Mouse (Mus musculus): ENCODE measurements around the gene Csrnp1. TPM values are rescaled to one million over a fixed set of nuclear protein-coding genes. Genes with fewer than 3 reads are reported as not detected.
A peak's percentile ranks its signal among the peaks of the same experiment; 100 is the strongest.

Csrnp1 gene
- total RNA-seq, 2 experiments from 2014 or later: 14.2 to 16.1 TPM

DNA sequence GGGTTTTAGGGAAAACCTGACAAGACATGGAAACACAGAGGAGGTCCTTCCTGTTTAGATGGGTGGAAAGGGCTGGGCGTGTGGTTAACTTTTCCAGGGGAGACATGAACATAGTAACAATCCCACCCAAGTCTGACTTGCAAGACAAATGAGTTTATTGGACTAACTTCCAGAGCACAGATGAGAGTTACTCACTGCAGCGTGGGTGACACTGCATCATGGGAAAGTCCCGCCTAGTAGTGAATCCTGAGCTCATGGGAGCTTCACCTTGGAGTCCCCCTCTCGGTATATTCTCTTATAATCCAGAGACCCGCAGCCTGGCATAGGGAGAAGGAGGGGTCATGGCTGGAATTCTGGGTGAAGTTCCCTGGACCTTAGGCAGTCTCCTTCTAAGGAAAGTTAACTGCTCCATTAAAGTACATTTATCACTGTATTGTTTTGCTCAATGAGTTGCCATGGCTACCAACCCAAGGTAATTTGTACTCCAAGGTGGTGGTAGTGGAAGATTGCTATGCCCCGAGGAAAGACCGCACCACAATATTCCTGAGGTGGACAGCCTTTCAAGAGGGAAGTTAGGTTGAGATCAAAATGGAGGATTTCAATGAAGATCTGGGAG, 24.9 kb upstream of the Csrnp1 start:
- peak in 1 of 2 experiments; percentile 53 for DNase-seq (ENCODE audit: low spot score in 2 of 2)
- intact Hi-C loops (cut with DNase I): no loop called here

DNA sequence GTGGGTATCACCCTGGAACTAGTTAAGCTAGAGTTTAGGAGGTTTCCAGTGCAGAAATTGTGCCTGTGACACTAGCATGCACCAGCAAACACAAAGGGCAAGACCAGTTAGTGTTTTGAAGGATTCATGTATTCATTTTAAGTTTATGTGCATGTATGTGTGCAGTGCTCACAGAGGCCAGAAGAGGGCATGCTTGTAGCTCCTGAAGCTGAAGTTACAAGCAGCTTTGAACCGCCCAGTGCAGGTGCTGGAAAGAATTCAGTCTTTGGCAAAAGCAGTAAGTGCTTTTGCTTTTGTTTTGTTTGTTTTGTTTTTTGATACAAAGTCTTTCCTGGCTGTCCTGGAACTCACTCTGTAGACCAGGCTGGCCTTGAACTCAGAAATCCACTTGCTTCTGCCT, 23.4 kb upstream of the Csrnp1 start:
- DNase-seq (ENCODE audit: low spot score in 2 of 2): no peak
- intact Hi-C loops (cut with DNase I): no loop called here

DNA sequence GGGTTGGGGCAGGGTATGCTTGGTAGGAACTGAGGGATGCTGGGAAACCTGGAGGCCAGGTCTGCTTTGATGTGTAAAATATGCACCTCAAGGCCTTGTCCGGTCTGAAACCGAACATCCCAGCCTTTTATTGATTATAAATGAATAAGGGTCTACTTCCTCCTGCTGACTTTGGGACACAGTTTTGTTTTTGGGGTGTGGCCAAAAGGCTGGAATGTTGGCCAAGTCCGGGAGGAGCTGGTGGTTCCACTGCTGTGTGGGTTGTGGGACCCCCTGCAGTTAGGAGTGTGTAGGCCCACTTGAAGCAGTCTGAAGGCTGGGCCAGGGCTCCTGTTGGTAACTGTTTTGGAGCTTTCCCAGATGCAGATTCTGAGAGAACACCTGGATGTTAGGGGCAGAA, 21.5 kb upstream of the Csrnp1 start:
- no peak for DNase-seq (ENCODE audit: low spot score in 2 of 2)
- intact Hi-C loops (cut with DNase I): no loop called here

DNA sequence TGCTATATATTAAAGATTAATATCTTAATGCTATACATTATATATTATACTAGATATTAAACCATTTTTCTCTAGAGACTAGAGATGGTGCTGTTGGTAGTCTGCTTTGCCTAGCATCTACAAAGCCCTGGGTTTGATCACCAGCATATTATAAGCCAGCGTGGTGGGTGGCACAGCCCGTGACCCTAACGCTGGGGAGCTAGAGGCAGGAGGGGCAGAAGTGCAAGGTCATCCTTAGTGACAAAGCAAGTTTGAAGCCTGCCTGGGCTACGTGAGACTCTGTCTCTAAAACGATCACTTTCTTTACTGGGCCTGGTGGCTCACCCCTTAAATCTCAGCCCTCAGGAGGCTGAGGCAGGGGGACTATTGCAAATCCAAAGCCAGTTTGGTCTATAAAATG, 18.4 kb upstream of the Csrnp1 start:
- intact Hi-C loops (cut with DNase I): no loop called here
- no peak for DNase-seq (ENCODE audit: low spot score in 2 of 2)

DNA sequence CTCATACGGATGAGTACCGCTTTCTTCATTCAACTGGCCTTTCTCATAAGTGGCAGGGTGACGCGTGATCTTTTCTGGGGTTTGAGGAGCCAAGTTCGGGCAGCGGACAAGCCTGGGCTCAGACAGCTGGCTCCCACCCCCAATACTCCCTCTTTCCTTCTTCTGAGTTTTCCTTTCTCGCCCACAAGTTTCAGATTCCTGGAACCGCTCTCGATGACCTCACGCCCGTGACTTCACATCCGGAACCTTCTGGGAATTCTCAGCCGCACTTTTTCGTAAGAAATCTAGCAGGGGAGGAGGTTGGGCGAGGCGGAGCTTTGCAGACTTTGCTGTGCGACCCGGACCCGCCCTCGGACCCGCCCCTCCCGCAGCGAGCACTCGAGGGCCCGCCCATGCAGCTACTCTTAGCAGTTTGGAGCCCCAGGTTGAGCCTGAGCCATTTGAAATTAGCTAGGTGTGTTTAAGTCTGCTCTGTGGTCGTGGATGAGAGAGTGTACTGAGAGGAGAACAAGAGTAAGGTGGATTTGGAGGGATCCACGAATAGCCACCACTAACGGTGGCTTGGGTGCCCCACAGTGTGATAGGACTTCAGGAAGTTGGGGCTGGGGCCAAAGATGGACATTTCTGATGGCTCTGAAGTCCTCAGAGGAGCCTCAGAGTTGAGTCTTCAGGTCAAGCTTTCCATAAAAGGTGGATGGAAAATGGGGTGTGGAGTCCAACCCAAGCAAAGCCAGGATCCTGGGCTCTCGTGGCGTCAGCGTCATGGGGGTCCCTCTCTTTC, 17.7 kb upstream of the Csrnp1 start:
- intact Hi-C loops (cut with DNase I): no loop called here
- DNase-seq (ENCODE audit: low spot score in 2 of 2): peak; percentile 52 to 89

DNA sequence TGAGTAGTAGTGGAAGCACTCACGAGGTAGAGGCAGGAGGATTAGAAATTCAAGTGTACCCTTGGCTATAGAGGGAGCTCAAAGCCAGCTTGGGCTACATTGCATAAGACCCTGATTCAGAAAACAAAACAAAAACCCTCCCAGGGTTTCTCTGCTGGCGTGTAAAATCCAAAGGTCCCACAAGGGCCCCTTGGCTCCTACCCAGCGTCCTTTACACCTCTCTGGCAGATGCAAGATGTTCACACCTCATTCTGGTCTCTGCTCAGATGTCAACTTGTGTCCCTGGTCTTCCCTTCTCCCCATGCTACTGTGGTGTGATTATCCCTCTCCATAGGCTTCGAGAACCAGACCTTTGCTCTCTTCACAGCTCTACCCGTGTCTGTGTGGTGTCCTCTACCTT, 16.3 kb upstream of the Csrnp1 start:
- DNase-seq (ENCODE audit: low spot score in 2 of 2): no peak
- intact Hi-C loops (cut with DNase I): no loop called here

DNA sequence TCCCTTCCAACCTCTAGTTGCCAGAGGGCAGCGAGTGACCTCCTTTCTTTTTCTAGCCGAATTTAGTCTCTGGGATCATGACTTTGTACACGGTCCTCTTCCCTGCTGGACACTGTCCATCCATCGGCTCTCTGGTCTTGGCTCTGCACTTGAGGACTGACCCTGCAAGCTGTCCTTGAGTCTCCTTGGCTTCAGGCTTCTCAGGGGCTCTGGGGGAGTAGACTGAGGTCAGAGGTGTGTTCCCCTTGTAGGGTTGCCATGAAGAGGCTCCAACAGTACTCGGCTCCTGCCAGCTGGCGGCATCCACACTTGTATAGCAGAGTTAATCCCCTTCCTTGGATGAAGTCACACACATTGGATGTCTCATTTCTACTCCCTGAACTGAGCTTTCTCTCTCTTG, 15.2 kb upstream of the Csrnp1 start:
- no peak for DNase-seq (ENCODE audit: low spot score in 2 of 2)
- intact Hi-C loops (cut with DNase I): no loop called here

DNA sequence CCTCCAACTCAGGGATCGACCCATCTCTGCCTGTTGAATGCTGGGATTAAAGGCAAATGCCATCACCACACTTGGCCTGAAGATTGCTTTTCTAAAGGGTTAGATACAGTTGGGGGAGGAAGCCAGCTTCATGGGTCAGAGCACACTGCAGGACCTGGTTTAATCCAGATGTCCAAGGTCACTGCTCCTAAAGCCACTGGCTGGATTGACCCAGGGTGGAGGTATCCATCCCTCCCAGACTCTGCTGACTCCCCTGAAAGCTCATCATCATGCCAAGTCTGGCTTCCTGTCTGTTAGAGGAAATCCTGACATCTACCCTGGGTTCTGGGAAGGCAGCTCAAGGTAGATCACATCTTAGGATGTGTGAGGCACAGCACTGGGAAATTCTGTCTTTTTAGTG, 14.3 kb upstream of the Csrnp1 start:
- intact Hi-C loops (cut with DNase I): no loop called here
- no peak for DNase-seq (ENCODE audit: low spot score in 2 of 2)

DNA sequence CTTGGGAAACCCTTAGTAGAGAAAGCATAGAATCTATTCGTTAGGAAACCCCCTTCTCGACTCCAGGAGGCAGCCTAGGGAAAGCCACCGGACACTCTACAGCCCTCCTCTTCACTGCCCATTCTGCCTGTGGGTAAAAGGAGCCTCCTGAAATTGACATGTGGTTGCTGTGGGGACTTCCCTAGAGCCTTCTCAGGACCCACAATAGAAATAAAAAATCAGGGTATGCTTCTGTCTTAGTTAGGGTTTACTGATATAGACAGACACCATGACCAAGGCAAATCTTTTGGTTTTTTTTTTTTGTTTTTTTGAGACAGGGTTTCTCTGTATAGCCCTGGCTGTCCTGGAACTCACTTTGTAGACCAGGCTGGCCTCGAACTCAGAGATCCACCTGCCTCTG, 11.6 kb upstream of the Csrnp1 start:
- DNase-seq (ENCODE audit: low spot score in 2 of 2): no peak
- intact Hi-C loops (cut with DNase I): no loop called here

DNA sequence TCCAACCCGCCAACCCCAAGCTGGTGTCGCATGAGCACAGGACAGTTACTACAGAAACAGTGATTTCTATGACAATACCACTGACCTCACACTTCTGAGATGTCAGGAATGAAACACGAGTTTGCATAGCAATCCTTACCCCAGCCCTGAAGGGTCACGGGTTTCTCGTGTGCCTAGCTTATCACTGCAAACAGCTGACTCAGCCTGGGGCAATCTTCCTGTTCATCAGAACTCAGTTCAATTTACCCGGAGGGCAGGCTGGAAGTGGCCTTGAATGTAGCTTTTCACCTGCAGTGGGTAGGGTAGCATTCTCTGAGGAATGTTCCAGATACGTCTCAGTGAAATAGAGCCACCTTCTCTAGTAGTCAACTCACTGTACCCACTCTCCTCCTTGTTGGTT, 9.7 kb upstream of the Csrnp1 start:
- intact Hi-C loops (cut with DNase I): no loop called here
- DNase-seq (ENCODE audit: low spot score in 2 of 2): no peak

DNA sequence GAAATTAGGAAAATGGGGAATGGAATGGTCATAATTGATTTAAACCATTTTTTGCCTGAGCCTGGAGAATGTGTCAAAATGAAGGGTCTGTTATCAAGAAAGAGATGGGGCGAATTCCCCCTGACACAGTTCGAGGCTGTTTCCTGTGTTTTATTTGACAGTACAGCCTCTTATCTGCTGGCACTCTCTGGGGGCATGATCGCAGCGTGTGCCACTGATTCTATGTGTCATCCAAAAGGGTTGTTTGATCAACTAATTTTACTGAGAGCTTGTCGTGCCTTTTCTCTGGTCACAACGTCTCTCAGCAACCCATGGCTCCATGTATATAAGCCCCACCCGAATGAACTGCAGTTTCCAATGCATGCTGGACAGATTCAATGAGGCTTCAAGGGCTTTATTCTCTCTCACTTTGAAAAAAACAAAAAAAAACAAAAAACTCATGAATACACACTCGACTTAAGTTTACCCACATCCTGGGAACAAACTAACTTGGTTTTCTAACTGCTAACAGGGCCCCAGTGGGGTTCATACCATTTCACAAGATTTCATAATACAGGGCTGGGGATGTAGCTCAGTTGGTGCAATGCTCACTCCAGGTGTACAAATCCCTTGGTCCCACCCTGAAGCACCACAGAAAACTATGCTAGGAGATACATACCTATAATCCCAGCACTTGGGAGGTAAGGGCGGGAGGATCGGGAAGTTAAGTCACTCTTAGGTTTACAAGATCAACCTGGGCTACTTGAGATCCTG, 8.8 kb upstream of the Csrnp1 start:
- DNase-seq (ENCODE audit: low spot score in 2 of 2): no peak
- intact Hi-C loops (cut with DNase I): no loop called here

DNA sequence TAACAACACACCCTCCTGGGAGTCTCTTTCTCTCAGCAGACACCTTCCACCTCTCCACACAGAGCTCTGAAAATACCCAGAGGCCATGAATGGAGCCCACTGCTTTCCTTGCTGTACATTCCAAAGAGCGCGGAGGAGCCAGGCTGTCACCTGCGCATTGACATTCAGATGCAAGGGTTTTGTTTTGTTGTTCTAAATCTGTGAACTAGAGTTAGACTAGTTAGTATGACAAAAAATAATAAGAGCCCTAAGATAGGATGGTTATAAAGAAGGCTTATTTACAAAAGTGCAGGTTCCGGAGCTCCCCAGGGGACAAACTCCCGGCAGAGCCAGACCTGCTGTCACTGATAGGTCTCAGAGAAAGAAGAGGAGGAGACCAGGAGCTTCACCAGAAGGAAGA, 6.9 kb upstream of the Csrnp1 start:
- no peak for DNase-seq (ENCODE audit: low spot score in 2 of 2)
- intact Hi-C loops (cut with DNase I): no loop called here

DNA sequence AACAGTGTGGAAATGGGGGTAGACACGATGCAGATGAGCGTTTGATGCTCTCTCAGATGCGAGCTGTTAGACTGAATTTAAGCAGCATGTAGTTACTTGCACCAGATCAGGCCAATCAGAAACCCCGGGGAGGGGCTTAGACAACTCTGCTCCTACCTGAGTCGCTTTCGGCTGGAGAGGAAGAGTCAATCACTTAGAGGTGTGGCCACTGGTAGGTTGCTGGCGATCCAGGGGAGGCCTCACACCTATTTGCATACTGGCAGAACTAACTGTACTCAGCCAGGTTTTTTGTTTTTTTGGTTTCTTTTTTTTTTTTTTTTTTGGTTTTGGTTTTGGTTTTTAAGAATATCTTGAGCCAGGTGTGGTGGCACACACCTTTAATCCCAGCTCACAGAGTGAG, 3.8 kb upstream of the Csrnp1 start:
- DNase-seq (ENCODE audit: low spot score in 2 of 2): no peak
- intact Hi-C loops (cut with DNase I): no loop called here

DNA sequence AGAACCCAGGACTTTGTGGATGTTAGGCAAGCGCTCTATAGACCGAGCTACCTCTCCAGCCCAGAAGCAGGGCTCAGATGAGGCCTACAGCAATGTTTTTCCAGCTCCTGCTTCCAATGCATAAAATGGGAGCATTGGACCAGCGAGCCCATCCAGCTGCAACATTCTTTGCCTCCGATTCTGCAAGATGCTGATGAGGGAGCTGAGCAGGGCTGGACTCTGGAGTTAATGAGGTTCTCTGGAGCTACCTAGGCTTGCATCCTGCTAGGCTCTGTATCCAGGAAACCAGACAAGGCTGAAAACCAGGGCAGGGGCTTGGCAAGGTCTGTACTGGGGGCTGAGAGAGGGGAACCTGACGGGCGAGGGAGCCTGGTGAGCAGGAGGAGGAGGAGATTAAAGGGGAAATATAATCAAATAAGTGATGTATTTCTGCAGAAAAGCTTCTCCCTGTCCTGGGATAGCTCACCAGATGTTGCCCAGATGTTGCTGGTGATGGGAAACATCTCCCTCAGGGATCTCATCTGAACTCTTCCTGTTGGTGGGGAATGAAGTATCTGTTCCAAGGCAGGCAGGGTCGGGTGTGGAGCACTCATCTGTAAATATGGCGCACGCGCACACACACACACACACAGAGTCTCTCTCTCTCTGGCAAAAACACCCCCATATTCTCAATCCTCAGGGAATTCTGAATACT, 1.6 kb upstream of the Csrnp1 start:
- intact Hi-C loops (cut with DNase I): no loop called here
- DNase-seq (ENCODE audit: low spot score in 2 of 2): no peak

DNA sequence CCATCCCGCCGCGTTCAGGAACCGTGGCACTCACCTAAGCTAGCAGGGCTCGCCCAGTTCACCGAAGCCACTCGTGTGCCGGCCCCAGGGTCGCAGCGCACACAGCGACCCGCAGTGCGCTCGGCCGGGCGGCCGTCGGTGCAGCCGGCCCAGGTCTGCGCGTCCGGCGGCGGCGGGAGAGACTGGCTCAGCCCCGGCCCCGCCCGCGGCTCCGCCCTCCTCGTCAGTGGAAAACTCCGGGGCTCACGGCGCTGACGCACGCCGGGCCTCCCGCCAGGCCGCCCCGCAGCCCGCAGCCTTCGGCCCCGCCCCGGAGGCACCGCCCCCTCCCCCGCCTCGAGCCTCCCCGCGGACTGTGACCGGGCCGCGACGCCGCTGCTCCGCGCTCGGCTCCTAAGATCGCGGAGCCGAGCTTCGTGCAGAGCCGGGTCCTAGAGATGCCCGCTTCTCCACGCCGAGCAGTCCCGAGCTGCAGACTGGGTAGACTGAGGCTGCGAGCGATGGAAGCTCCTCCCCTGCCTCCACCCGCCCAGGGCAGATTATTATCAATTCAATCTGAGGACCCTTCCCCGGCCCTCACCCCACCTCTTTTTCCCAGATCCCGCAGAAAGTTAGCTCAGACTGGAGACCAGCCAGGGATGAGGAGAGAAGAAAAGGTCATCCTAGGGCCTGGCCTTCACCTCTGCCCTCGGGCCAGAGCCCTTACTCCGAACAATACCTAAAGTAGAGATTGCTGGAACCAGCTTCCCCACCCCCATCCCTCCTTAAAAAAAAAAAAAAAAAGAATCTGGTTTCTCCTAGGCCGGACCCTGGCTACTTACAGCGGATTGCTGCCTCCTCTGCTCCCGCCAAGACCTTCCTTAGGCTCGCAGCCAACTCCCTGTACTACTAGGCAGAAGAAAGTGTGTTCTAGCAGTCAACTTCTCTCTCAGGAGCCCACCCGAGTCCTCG, 598 bp downstream of the Csrnp1 start:
- DNase-seq (ENCODE audit: low spot score in 2 of 2): peak; percentile 88 to 91
- intact Hi-C loops (cut with DNase I): loop anchor here (1.0 to 2.0 kb wide), 2 partner anchors 27 to 47 kb away; partner anchors contain the start of genes Gorasp1 and Ttc21a

DNA sequence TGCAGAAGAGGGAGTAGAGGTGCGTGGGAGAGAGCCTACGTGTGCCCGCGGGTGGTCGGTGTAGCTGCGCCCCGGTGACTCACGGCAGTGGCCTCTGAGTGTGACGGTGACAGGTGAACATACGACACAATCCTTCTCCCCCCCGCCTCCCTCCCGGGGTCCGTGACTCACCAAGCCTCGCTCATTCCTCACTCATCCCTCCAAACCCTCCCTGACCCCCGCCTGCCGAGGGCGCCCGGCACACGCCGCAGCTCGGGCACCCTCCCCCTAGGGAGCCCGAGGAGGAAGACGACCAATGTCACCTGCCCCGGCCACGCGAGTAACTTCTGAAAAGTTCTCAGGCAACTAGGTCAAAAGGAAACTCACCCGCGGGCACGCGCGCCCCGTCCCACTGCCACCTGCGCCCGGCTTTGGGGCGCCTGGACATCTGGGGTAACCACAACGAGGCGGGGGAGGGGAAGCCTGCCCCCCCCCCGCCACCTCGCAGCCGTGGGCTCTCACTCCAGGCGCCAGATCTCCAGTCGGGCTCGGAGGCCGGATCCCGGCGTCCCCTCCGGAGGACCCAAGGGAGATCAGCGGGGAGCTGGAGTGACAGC, 1.4 kb downstream of the Csrnp1 start:
- DNase-seq (ENCODE audit: low spot score in 2 of 2): peak in 1 of 2 experiments; percentile 39
- intact Hi-C loops (cut with DNase I): loop anchor here (1.0 to 2.0 kb wide), 2 partner anchors 28 to 46 kb away; partner anchors contain the start of genes Gorasp1 and Ttc21a

DNA sequence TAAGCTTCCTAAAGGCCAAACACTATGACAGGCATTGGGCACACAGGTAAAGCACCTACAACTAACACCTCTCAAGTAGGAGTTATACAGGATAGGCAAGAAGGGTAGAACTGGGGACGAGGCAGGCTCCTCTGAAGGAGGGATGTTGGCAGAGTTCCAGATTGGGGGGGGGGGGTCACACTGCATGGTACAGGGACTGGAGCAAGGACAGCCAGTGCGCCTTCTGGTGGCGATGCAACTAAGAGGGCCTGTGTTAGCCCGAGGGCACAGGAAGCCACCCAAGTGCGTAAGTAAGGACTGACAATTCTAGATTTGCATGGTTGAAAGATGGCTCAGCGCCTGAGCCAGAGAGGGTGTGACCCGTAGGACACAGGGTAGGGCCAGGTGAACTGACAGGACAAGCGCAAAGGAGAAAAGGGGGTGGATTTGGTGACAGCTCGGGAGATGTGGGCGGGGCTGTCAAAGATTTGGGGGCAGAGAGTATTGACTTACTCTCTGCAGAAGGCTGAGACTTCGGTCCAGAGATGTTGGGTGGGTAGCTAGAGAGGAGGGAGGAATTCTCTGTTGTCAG, 2.1 kb downstream of the Csrnp1 start:
- intact Hi-C loops (cut with DNase I): loop anchor here (2.0 kb wide), 1 partner anchor 46 kb away; the partner anchor contains the start of genes Gorasp1 and Ttc21a
- DNase-seq (ENCODE audit: low spot score in 2 of 2): peak in 1 of 2 experiments; percentile 52

All from left cerebral cortex, postnatal 25 days (tissue).